Mouse (Mus musculus) stomach, embryonic 16.5 days (tissue): ENCODE results near the gene Mmgt2. TPM values are rescaled to one million over a fixed set of nuclear protein-coding genes. Genes with fewer than 3 reads are reported as not detected.
A peak's percentile ranks its signal among the peaks of the same experiment; 100 is the strongest.

Experiments
- ATAC-seq: fragments of 200-750 bp; cut with Nextera tagmentation; 2 replicates; pipeline ENCODE4 v1.8.0; 2017; ENCODE audit warnings: moderate number of reproducible peaks, moderate TSS enrichment; ENCODE audit not compliant: insufficient read depth, low FRiP score
- H3K27ac ChIP-seq: fragments of 300-500 bp; sonication (generic); 2 replicates; pipeline ENCODE4 v1.5.1; 2014; ENCODE audit warnings: low read length
- H3K27me3 ChIP-seq: fragments of 300-500 bp; sonication (generic); 2 replicates; pipeline ENCODE4 v1.6.1; 2014; ENCODE audit warnings: low read length, control low read depth, mixed read lengths; ENCODE audit not compliant: control insufficient read depth, insufficient read depth
- H3K36me3 ChIP-seq: fragments of 300-500 bp; sonication (generic); 2 replicates; pipeline ENCODE4 v1.6.1; 2014; ENCODE audit warnings: low read length; ENCODE audit not compliant: control insufficient read depth, insufficient read depth
- H3K4me1 ChIP-seq: fragments of 300-500 bp; sonication (generic); 2 replicates; pipeline ENCODE4 v1.6.1; 2014; ENCODE audit warnings: low read length, control low read depth, mixed read lengths; ENCODE audit not compliant: control insufficient read depth, insufficient read depth
- H3K4me2 ChIP-seq: fragments of 300-500 bp; sonication (generic); 2 replicates; pipeline ENCODE4 v1.6.1; 2014; ENCODE audit warnings: low read depth, low read length, mixed read lengths
- H3K4me3 ChIP-seq: fragments of 300-500 bp; sonication (generic); replicated peaks from 2 replicates; pipeline ENCODE4 v1.5.1; 2014; ENCODE audit warnings: mild to moderate bottlenecking, low read length
- H3K9ac ChIP-seq: fragments of 300-500 bp; sonication (generic); 2 replicates; pipeline ENCODE4 v1.6.1; 2014; ENCODE audit warnings: low read length
- H3K9me3 ChIP-seq: fragments of 300-500 bp; sonication (generic); replicated peaks from 2 replicates; pipeline ENCODE4 v1.6.1; 2016; ENCODE audit warnings: low read length, control low read depth; ENCODE audit not compliant: control insufficient read depth
- WGBS: fragments of 180-500 bp; shearing (Covaris S2); extraction: QIAGEN DNeasy Blood & Tissue Kit; methylation state at CpG from one replicate; pipeline ENCODE4 v1.1.7; 2014; 5-methylcytosine and 5-hydroxymethylcytosine counted together
- polyA plus RNA-seq: library from polyadenylated mRNA; unstranded; fragments of >200 nt; fragmentation: Nextera tagmentation; extraction: Ambion mirVana; gene quantifications from 2 replicates; pipeline ENCODE4 v1.2.1, GENCODE M21; 2015

The Mmgt2 gene
- polyA plus RNA-seq, 1 experiment from 2014 or later = 42.1 TPM

DNA sequence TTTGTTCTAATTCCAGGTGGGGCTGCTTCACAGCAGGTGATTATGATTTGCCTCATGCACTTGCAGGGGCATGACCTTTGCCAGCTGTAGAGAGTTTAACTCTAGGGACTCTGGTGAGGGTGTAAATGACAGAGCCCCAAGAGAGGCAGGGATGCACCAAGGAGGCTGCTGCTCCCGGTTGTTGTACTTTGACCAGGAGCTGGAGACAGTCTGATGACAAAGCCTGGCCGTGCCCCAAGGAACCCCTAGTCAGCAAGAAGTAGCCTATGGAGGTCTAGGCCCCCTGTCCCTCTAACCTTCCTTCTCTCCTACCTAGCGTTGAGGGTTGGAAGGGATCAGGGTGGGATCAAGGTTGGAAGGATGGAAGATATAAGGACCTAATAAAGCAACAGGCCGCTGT is 33.0 kb upstream of the Mmgt2 start:
- Histone ChIP-seq H3K9ac (no peak overlapping the region), H3K27me3 (no peaks in the 10 kb centered on the region), H3K27ac (no peak overlapping the region), H3K4me3 (no peak overlapping the region), H3K4me2 (no peak overlapping the region), H3K36me3 (0 out of 2 replicates have a peak, but pooled peaks cover 4% of the 10 kb centered on the region), H3K4me1 (peaks cover 7% of the 10 kb centered on the region), H3K9me3 (no peaks in the 10 kb centered on the region)
- ATAC-seq = no peak
- 84% methylated on average over 4 of the region's 4 CpGs for WGBS

DNA sequence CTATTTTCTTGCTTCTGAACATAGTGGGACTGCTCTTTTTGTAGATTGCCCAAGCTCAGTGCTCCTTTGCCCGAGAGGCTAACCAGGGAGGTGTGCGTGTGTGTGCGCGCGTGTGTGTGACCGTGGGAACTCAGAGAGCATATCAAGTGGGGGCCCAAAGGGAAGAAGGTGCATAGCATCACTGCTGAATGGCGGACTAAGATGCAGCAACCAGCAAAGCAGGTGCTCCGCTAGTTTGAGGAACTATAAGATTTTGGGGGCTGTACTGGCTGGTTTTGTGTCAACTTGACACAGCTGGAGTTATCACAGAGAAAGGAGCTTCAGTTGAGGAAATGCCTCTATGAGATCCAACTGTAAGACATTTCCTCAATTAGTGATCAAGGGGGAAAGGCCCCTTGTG is 27.4 kb upstream of the Mmgt2 start:
- Histone ChIP-seq H3K4me2 (no peak overlapping the region), H3K36me3 (0 out of 2 replicates have a peak, but pooled peaks cover 4% of the 10 kb centered on the region), H3K9me3 (no peaks in the 10 kb centered on the region), H3K27me3 (no peaks in the 10 kb centered on the region), H3K4me3 (no peak overlapping the region), H3K27ac (no peak overlapping the region), H3K4me1 (peaks cover 15% of the 10 kb centered on the region), H3K9ac (no peak overlapping the region)
- no peak for ATAC-seq
- 94% methylated on average over 8 of the region's 8 CpGs for WGBS

DNA sequence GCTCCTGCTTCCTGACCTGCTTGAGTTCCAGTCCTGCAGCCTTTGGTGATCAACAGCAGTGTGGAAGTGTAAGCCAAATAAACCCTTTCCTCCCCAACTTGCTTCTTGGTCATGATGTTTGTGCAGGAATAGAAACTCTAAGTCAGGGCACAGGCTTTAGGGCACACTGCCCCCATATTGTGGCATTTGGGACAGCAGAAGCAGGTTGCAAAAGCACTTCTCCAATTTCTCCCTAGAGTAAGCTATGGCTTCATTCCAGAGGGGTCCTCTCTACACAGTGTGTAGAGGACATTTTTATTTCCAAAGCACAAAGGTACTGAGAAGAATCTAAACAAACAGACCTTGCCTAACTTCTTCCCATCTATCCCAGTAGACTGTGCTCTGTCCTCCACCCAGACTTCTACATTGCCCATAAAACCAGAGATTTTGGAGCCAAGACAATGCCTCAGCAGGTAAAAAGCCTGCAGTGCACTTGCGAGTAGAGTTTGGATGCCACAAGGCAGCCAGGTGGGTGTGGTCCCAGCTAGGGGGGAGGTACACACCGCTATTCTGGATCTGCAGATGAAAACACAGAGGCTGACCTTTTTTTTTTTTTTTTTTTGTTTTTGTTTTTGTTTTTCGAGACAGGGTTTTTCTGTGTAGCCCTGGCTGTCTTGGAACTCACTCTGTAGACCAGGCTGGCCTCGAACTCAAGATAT is 26.7 kb upstream of the Mmgt2 start:
- H3K9me3 ChIP-seq = no peaks in the 10 kb centered on the region
- H3K9ac ChIP-seq = no peak overlapping the region
- H3K27me3 ChIP-seq = no peaks in the 10 kb centered on the region
- no peak overlapping the region for H3K27ac ChIP-seq
- no peak overlapping the region for H3K4me3 ChIP-seq
- WGBS = 74% methylated on average over 4 of the region's 4 CpGs
- 0 out of 2 replicates have a peak, but pooled peaks cover 4% of the 10 kb centered on the region for H3K36me3 ChIP-seq
- no peak for ATAC-seq
- H3K4me2 ChIP-seq = no peak overlapping the region
- H3K4me1 ChIP-seq = peaks cover 15% of the 10 kb centered on the region

DNA sequence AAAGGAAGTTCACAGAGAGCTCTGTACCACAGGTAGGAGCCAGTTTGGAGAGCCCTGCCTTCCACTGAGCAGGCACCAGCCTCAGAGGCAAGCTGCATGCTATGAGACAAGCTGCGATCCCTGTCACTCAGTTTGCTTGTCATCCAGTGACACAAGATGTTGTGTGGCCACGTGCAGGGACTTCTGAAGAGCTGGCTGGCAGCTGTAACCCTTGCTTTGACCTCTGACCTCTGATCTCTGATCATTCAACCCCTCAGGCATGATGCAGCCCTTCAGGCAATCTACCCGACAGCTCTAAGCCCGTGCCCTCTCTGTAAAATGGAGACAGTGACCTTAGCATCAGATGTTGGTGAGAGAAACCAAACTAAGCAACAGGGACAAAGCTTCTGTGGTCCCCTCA is 25.6 kb upstream of the Mmgt2 start:
- Histone ChIP-seq H3K4me2 (no peak overlapping the region), H3K36me3 (no peaks in the 10 kb centered on the region), H3K27ac (no peak overlapping the region), H3K9me3 (no peaks in the 10 kb centered on the region), H3K9ac (no peak overlapping the region), H3K27me3 (no peaks in the 10 kb centered on the region), H3K4me3 (no peak overlapping the region), H3K4me1 (peaks cover 15% of the 10 kb centered on the region)
- ATAC-seq = no peak
- 55% methylated on average over 4 of the region's 4 CpGs for WGBS

DNA sequence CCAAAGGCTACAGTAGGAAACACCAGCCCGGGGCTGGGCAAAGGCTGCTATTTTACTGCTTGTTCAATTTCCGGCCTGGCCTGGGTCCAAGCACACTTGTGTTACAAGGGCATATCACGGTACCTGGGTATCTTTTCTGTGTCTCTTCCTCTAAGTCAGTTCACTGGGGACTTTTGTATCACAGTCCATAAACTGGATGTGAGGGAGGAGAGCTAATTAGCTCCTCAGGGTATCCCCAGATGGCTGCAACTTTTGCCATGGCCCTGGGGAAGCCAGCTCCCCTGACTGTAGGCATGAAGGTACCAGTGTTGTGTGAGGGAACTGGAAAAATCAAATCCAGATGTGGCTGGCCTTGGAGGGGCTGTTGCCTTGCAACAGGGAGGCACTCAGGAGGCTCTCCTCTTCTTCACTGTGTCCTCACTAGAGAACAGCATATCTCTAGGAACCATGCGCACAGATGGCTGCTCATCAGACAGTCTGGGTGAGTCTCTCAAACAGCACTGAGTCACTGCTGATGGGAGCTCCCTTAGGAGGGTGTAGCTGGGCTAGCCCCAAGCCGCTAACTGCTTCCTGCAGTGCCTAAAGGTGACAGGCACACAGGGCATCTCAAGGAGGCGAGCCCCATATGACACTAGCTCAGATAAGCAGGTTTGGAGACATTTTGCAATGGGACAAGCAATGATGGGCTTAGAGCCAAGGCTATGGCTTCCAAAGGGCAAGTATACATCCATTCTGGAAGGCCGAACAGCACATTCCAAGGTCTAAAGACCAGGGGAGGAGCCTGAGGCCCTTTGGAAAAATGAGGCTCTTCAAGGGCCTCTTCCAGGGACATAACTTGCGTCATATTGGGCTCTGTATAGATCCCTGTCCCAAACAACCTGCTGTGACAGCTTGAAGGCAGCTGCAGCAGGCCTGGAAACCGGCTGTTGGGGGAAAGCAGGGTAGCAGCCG is 23.8 kb upstream of the Mmgt2 start:
- Histone ChIP-seq H3K9ac (no peak overlapping the region), H3K4me2 (no peak overlapping the region)
- 52% methylated on average over 10 of the region's 10 CpGs for WGBS

DNA sequence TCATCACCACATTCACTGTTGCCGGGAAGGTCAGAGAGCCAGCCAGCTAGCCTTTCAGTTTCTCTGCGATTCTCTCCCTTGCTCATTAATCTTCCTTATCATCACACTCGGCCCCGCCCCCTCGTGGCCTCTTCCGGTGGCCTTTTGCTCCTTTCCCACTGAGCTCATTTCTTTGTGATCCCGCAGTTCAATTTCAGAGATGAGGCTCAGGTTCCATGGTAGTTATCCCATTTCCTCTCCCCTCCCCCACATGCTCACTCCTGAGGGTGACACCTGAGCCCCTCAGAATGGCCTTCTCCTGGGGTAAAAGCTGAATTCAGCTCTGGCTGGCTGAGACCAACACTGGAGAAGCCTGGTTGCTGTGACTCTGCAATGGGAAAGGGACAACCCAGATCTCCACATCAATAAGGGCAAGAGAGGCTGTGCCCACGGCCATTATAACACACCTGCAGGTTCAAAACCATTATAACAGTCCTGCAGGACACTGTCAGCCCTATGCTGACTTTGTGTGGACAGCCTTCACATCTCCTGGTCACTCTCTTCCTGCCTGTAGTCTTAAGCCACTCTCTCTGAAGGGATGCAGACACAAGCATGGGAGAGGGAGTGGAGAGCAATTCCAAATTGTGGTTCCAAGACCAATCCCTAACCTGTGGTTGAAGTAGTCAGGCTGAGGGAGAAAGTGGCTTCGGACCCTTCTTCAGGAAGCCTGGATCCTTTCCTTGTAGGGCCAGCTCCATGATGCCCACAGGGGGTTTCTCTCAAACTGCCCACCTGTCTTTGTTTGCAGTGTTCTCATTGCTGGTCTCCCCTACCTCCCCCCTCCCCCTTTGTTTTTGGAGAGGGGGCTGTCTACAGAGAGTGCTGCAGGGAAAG is 18.9 kb upstream of the Mmgt2 start:
- Histone ChIP-seq H3K36me3 (no peaks in the 10 kb centered on the region), H3K4me3 (no peak overlapping the region), H3K9ac (0 out of 2 replicates have a peak overlapping the region, but pooled peaks have one; percentile 4), H3K4me2 (no peak overlapping the region), H3K4me1 (peaks cover 27% of the 10 kb centered on the region), H3K27me3 (no peaks in the 10 kb centered on the region), H3K9me3 (no peaks in the 10 kb centered on the region), H3K27ac (peak overlapping the region; percentile 16; the same call in 1 of the 2 replicates)
- ATAC-seq = no peak
- 7% methylated on average over 9 of the region's 9 CpGs for WGBS

More for the DNA sequence above, 23.8 kb upstream of the Mmgt2 start:
- peak; percentile 76 for ATAC-seq
- Histone ChIP-seq H3K4me1 (peaks cover 18% of the 10 kb centered on the region), H3K27me3 (no peaks in the 10 kb centered on the region), H3K9me3 (no peaks in the 10 kb centered on the region), H3K4me3 (no peak overlapping the region), H3K27ac (peak overlapping the region; percentile 52), H3K36me3 (no peaks in the 10 kb centered on the region)

DNA sequence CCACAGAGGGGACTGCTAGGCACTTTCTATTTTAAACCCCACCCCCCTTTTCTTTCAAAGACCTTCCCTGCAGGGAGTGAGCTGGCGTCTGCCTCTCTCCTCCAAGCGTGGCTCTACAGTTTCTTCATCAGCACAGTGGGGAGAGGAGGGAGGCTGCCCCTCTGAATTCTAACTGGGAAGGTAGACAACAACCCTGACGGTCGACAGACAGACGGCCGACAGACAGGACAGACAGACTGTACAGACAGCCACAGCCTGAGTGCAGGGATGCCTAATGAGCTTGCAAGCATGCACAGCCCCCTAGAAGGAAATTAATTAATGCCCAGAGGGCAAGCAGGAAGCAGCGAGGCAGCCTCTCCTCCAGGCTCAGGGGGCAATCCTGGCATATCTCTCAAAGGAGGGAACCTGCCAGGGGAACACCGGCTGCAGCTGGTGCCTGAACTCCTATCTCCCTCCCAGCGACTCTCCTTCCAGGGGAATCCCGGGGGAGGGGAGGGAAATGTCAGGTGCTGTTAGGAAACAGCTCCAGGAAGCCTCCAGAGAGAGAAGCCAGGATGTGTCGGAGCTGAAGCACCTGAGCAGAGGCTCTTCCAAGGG is 18.1 kb upstream of the Mmgt2 start:
- Histone ChIP-seq H3K4me2 (0 out of 2 replicates have a peak overlapping the region, but pooled peaks have one; percentile 20), H3K36me3 (no peaks in the 10 kb centered on the region), H3K4me3 (no peak overlapping the region), H3K27me3 (no peaks in the 10 kb centered on the region), H3K27ac (no peak overlapping the region; the same call in 1 of the 2 replicates), H3K9ac (peak overlapping the region; percentile 37), H3K4me1 (peaks cover 21% of the 10 kb centered on the region), H3K9me3 (no peaks in the 10 kb centered on the region)
- 0 out of 2 replicates have a peak, but pooled peaks have one; percentile 11 for ATAC-seq
- 10% methylated on average over 11 of the region's 11 CpGs for WGBS

DNA sequence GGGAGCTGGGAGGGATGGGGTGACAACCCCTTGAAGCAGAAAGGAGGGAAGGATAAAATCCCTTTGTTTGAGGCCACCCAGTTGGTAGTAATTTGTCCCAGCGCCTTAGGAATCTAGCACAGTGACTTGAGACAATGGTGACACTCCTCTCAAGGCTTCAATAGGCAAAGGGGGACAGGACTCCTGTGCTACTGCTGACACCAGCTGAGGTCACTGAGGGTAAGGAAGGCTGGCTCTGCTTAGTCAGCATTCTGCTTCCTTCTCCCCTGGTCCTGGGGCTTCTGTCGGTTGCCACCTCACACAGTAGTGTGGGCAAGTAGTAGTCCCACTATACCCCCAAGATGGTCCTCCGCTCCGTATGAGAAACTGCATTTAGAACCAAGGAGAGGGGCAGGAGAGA is 17.3 kb upstream of the Mmgt2 start:
- 58% methylated on average over 4 of the region's 4 CpGs for WGBS
- no peaks in the 10 kb centered on the region for H3K27me3 ChIP-seq
- H3K4me3 ChIP-seq = no peak overlapping the region
- H3K9ac ChIP-seq = no peak overlapping the region
- H3K4me2 ChIP-seq = no peak overlapping the region
- no peak overlapping the region for H3K27ac ChIP-seq
- ATAC-seq = no peak
- peaks cover 23% of the 10 kb centered on the region for H3K4me1 ChIP-seq
- no peaks in the 10 kb centered on the region for H3K36me3 ChIP-seq
- H3K9me3 ChIP-seq = no peaks in the 10 kb centered on the region
